Mouse (Mus musculus) limb, embryonic 15.5 days (tissue): ENCODE measurements around the gene Nrp2. TPM values are rescaled to one million over a fixed set of nuclear protein-coding genes. Genes with fewer than 3 reads are reported as not detected.

Experiments used
- ATAC-seq: fragments of 200-750 bp; cut with Nextera tagmentation; 2 replicates; pipeline ENCODE4 v1.8.0; 2017; ENCODE audit warnings: low read depth, moderate TSS enrichment; ENCODE audit not compliant: insufficient number of reproducible peaks, low FRiP score, low TSS enrichment
- H3K27ac ChIP-seq: fragments of 300-500 bp; sonication (generic); 2 replicates; pipeline ENCODE4 v1.5.1; 2015; ENCODE audit warnings: moderate library complexity, mild to moderate bottlenecking, inconsistent platforms
- H3K27me3 ChIP-seq: fragments of 300-500 bp; sonication (generic); 2 replicates; pipeline ENCODE4 v1.6.1; 2015; ENCODE audit warnings: inconsistent platforms
- H3K36me3 ChIP-seq: fragments of 300-500 bp; sonication (generic); 2 replicates; pipeline ENCODE4 v1.6.1; 2015; ENCODE audit warnings: inconsistent platforms
- H3K4me1 ChIP-seq: fragments of 300-500 bp; sonication (generic); 2 replicates; pipeline ENCODE4 v1.6.1; 2015; ENCODE audit warnings: inconsistent platforms
- H3K4me2 ChIP-seq: fragments of 300-500 bp; sonication (generic); 2 replicates; pipeline ENCODE4 v1.6.1; 2015; ENCODE audit warnings: mild to moderate bottlenecking, inconsistent platforms
- H3K4me3 ChIP-seq: fragments of 300-500 bp; sonication (generic); 2 replicates; pipeline ENCODE4 v1.5.1; 2015; ENCODE audit warnings: mild to moderate bottlenecking, inconsistent platforms
- H3K9ac ChIP-seq: fragments of 300-500 bp; sonication (generic); 2 replicates; pipeline ENCODE4 v1.6.1; 2015; ENCODE audit warnings: inconsistent platforms
- H3K9me3 ChIP-seq: fragments of 300-500 bp; sonication (generic); 2 replicates; pipeline ENCODE4 v1.6.1; 2016; ENCODE audit warnings: inconsistent platforms
- WGBS: fragments of 180-500 bp; shearing (Covaris S2); methylation state at CpG from one replicate; pipeline ENCODE4 v1.1.7; 2015; 5-methylcytosine and 5-hydroxymethylcytosine counted together
- polyA plus RNA-seq: library from polyadenylated mRNA; unstranded; fragments of >200 nt; fragmentation: Nextera tagmentation; extraction: Ambion mirVana; gene quantifications from 2 replicates; pipeline ENCODE4 v1.2.1, GENCODE M21; 2015

The Nrp2 gene
- polyA plus RNA-seq, 1 experiment from 2014 or later: 33.6 TPM

- no peaks in the 10 kb centered on the region for H3K27me3 ChIP-seq
- no peaks in the 10 kb centered on the region for H3K36me3 ChIP-seq
- no peaks in the 10 kb centered on the region; the same call in 1 of the 2 replicates for H3K9me3 ChIP-seq
- H3K4me3 ChIP-seq: no peak overlapping the region
- no peak overlapping the region for H3K9ac ChIP-seq
- WGBS: 84% methylated on average over 3 of the region's 3 CpGs
- no peak overlapping the region for H3K27ac ChIP-seq
- H3K4me1 ChIP-seq: no peaks in the 10 kb centered on the region
- H3K4me2 ChIP-seq: no peak overlapping the region
- no peak for ATAC-seq
Measured at GRCm38 (mm10) chr1:62838083-62838482, 135.0 kb downstream of the Nrp2 start.

- 69% methylated on average over 2 of the region's 2 CpGs for WGBS
- no peak for ATAC-seq
- no peaks in the 10 kb centered on the region; the same call in 1 of the 2 replicates for H3K9me3 ChIP-seq
Measured at GRCm38 (mm10) chr1:62838631-62839030, 135.5 kb downstream of the Nrp2 start.

GRCm38 (mm10) chr1:62843215-62843614, 140.1 kb downstream of the Nrp2 start:
- no peaks in the 10 kb centered on the region for H3K9me3 ChIP-seq
- WGBS: 78% methylated on average over 4 of the region's 4 CpGs
- no peak overlapping the region for H3K27ac ChIP-seq
- no peaks in the 10 kb centered on the region for H3K36me3 ChIP-seq
- no peak overlapping the region for H3K4me3 ChIP-seq
- ATAC-seq: no peak
- H3K4me2 ChIP-seq: no peak overlapping the region
- H3K4me1 ChIP-seq: no peaks in the 10 kb centered on the region
- no peaks in the 10 kb centered on the region for H3K27me3 ChIP-seq
- no peak overlapping the region for H3K9ac ChIP-seq

More at GRCm38 (mm10) chr1:62838631-62839030, 135.5 kb downstream of the Nrp2 start:
- Histone ChIP-seq H3K4me3 (no peak overlapping the region), H3K4me1 (no peaks in the 10 kb centered on the region), H3K27me3 (no peaks in the 10 kb centered on the region), H3K36me3 (no peaks in the 10 kb centered on the region), H3K9ac (no peak overlapping the region), H3K4me2 (no peak overlapping the region), H3K27ac (no peak overlapping the region)

GRCm38 (mm10) chr1:62850990-62851940, 148.2 kb downstream of the Nrp2 start:
- no peak for ATAC-seq
- WGBS: 28% methylated on average over 8 of the region's 8 CpGs
- H3K27ac ChIP-seq: no peak overlapping the region

GRCm38 (mm10) chr1:62853362-62853761, 150.3 kb downstream of the Nrp2 start:
- H3K4me1 ChIP-seq: peaks cover 5% of the 10 kb centered on the region; the same call in 1 of the 2 replicates
- no peaks in the 10 kb centered on the region for H3K36me3 ChIP-seq
- no peak for ATAC-seq
- no peaks in the 10 kb centered on the region for H3K9me3 ChIP-seq
- H3K4me2 ChIP-seq: no peak overlapping the region
- WGBS: 51% methylated on average over 9 of the region's 9 CpGs
- H3K9ac ChIP-seq: no peak overlapping the region
- H3K27me3 ChIP-seq: no peaks in the 10 kb centered on the region
- H3K4me3 ChIP-seq: no peak overlapping the region
- no peak overlapping the region for H3K27ac ChIP-seq

More at GRCm38 (mm10) chr1:62850990-62851940, 148.2 kb downstream of the Nrp2 start:
- H3K9ac ChIP-seq: no peak overlapping the region
- no peak overlapping the region for H3K4me3 ChIP-seq
- no peaks in the 10 kb centered on the region for H3K9me3 ChIP-seq
- H3K36me3 ChIP-seq: no peaks in the 10 kb centered on the region
- H3K27me3 ChIP-seq: no peaks in the 10 kb centered on the region
- H3K4me2 ChIP-seq: no peak overlapping the region
- H3K4me1 ChIP-seq: peaks cover 5% of the 10 kb centered on the region; the same call in 1 of the 2 replicates

- no peaks in the 10 kb centered on the region for H3K36me3 ChIP-seq
- peaks cover 6% of the 10 kb centered on the region for H3K4me1 ChIP-seq
- H3K27me3 ChIP-seq: no peaks in the 10 kb centered on the region
- ATAC-seq: no peak
- H3K4me3 ChIP-seq: no peak overlapping the region
- H3K4me2 ChIP-seq: no peak overlapping the region
- 61% methylated on average over 4 of the region's 4 CpGs for WGBS
- H3K9me3 ChIP-seq: no peaks in the 10 kb centered on the region
- H3K9ac ChIP-seq: no peak overlapping the region
- H3K27ac ChIP-seq: no peak overlapping the region
Measured at GRCm38 (mm10) chr1:62853996-62854395, 150.9 kb downstream of the Nrp2 start.

- H3K9me3 ChIP-seq: no peaks in the 10 kb centered on the region
- no peaks in the 10 kb centered on the region for H3K27me3 ChIP-seq
- H3K4me1 ChIP-seq: peaks cover 17% of the 10 kb centered on the region
- H3K36me3 ChIP-seq: no peaks in the 10 kb centered on the region
- no peak for ATAC-seq
- no peak overlapping the region for H3K9ac ChIP-seq
- H3K27ac ChIP-seq: peak overlapping the region; percentile 27; the same call in 1 of the 2 replicates
- whole genome bisulfite sequencing: 13% methylated on average over 2 of the region's 2 CpGs
- H3K4me3 ChIP-seq: no peak overlapping the region
- no peak overlapping the region for H3K4me2 ChIP-seq
Measured at GRCm38 (mm10) chr1:62859098-62859497, 156.0 kb downstream of the Nrp2 start.

GRCm38 (mm10) chr1:62859556-62860300, 156.6 kb downstream of the Nrp2 start:
- Histone ChIP-seq H3K36me3 (no peaks in the 10 kb centered on the region), H3K27ac (peak overlapping the region; percentile 68; the same call in 1 of the 2 replicates), H3K9ac (no peak overlapping the region), H3K4me3 (no peak overlapping the region), H3K4me1 (peaks cover 17% of the 10 kb centered on the region), H3K27me3 (no peaks in the 10 kb centered on the region), H3K4me2 (no peak overlapping the region), H3K9me3 (no peaks in the 10 kb centered on the region)
- no peak for ATAC-seq
- 33% methylated on average over 9 of the region's 9 CpGs for WGBS

GRCm38 (mm10) chr1:62860327-62860726, 157.2 kb downstream of the Nrp2 start:
- no peaks in the 10 kb centered on the region for H3K27me3 ChIP-seq
- WGBS: 58% methylated on average over 5 of the region's 5 CpGs
- no peak overlapping the region for H3K9ac ChIP-seq
- H3K4me1 ChIP-seq: peaks cover 17% of the 10 kb centered on the region
- no peak overlapping the region for H3K4me3 ChIP-seq
- H3K9me3 ChIP-seq: no peaks in the 10 kb centered on the region
- H3K4me2 ChIP-seq: no peak overlapping the region
- no peak for ATAC-seq
- peak overlapping the region; percentile 60; the same call in 1 of the 2 replicates for H3K27ac ChIP-seq
- H3K36me3 ChIP-seq: no peaks in the 10 kb centered on the region

- 21% methylated on average over 5 of the region's 5 CpGs for WGBS
- no peak overlapping the region for H3K4me3 ChIP-seq
- no peak for ATAC-seq
- no peaks in the 10 kb centered on the region for H3K36me3 ChIP-seq
- H3K4me2 ChIP-seq: no peak overlapping the region
- H3K9me3 ChIP-seq: no peaks in the 10 kb centered on the region
- H3K27me3 ChIP-seq: no peaks in the 10 kb centered on the region
- peaks cover 17% of the 10 kb centered on the region for H3K4me1 ChIP-seq
- H3K9ac ChIP-seq: no peak overlapping the region
- H3K27ac ChIP-seq: peak overlapping the region; percentile 60; the same call in 1 of the 2 replicates
Measured at GRCm38 (mm10) chr1:62860788-62861187, 157.7 kb downstream of the Nrp2 start.
